Mouse (Mus musculus): ENCODE measurements around the gene Ccnl2.

DNA sequence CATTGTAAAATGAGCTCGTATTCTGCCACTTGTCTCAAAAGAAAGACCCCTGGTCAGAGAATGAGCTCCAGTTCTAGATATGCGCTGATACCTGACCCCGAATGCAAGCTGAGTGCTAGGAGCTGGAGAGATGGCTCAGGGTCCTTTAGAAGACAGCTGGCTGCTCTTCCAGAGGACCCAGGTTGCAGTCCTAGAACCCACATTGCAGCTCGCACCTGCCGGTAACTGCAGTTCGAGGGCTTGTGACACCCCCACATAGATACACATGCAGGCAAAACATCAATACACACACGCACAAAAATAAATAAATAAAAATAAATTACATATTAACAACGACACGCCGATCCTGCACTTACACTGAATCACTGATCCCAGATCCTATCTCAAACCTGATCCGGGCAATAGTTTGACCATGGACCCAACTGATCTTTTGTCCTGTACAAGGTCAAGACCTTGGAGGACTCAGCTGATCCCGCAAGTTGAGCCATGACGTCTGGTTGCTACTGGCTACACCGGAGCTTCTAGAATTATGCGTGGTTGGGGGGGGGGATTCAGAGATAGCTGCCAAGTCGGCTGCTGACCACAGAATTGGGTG lies 28.7 kb upstream of the Ccnl2 start:
- TF ChIP-seq POLR2A (IDR thresholded peaks at IDR 0.05; ENCODE audit: insufficient read depth, low read length) (no peak), CTCF (IDR thresholded peaks at IDR 0.05; ENCODE audit: low read depth, low read length) (no peak)
